Mouse (Mus musculus) mesoderm, embryonic 11.5 days (tissue): ENCODE results near the gene Zfp91.
A peak's percentile ranks its signal among the peaks of the same experiment; 100 is the strongest.
"Not testable (repeated sequence)": the region's sequence is repeated elsewhere in the genome, so short reads cannot be mapped to it uniquely, and the experiment has no call there.

ENCODE experiments used
- DNase-seq: peaks from one replicate; pipeline ENCODE4 v3.0.0-alpha.2; 2012; ENCODE audit warnings: low read depth, low spot score

The Zfp91 gene

GRCm38 (mm10) chr19:12794056-12795044, 1.6 kb downstream of the Zfp91 start:
- peak; percentile 93 for DNase-seq

DNA sequence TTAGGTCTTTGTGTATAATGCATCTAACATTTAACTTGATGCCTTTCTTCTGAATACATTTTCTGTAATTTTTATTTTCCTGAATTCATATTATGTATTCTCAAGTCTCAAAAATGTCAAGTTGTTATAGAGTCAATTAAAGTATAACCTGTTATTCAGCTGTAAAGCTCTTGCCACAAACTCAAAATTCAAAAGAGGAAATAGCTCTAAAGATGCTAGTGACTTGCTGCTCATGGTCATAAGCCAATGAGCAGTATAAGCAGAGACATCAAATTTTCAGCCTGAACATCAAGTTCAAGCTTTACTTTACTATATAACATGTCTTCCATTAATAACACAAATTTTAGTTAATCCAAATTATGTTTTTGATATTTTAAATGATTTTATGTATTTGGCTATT, 3.6 kb downstream of the Zfp91 start:
- DNase-seq: no peak

DNA sequence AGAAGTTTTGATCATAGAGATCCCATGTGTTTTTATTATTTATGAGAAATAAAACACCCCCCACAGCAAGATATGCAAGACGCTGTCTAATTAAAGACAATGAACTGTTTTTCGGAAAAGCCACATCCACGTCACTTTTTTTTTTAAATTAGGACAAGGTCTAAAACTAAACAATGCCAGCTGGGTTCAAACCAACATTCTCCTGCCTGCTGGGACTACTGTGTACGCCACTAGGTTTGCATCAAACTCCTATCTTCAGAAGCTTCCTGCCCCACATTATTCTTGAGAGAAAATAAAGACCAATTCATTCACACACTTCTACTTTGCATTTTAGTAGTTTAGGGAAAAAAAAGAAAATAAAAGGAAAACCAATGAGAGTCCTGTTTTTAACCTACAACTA, 8.2 kb downstream of the Zfp91 start:
- DNase-seq: no peak

DNA sequence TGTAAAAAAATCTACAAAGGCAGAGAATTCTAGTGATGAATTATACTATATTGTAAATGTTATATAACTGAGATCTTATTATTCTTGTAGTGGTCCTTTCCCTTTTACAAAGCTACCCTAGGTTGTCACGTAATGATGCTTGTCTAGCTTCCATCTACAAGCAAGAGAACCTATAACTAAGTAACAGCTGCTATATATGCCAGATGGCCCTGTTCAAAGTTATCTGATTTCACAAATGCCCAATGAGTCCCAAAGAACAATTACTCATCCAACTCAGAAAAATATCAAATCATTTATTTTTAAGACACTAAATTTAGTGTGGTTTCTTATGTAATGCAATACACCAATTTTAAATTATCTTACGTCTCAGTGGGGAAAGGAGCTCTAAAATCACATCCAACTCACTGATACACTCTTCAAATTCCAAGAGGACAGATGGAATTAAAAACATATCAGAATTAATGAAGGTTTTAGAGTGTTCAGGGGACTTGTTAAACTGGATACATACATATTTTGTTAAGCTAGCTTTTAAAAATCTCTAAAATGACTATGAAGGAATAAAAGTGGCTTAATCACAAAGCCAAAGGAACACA, 9.0 kb downstream of the Zfp91 start:
- no peak for DNase-seq

DNA sequence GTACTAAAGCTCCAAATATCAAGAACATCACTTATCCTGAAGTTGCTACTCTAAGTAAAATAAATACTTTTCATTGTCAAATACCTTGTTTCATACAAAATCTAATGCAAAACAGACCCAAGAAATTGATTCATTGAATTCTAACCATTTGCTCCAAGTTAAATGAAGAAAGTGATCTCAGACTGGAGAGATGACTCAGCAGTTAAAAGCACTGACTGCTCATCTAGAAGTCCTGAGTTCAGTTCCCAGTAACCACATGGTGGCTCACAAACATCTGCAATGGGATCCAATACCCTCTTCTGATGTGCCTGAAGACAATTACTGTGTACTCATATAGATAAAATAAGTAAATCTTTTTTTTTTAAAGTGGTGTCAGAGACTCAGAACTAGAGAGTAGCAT, 15.5 kb downstream of the Zfp91 start:
- no peak for DNase-seq

- no peak for DNase-seq
Observed at GRCm38 (mm10) chr19:12770888-12771287, 25.0 kb downstream of the Zfp91 start.

DNA sequence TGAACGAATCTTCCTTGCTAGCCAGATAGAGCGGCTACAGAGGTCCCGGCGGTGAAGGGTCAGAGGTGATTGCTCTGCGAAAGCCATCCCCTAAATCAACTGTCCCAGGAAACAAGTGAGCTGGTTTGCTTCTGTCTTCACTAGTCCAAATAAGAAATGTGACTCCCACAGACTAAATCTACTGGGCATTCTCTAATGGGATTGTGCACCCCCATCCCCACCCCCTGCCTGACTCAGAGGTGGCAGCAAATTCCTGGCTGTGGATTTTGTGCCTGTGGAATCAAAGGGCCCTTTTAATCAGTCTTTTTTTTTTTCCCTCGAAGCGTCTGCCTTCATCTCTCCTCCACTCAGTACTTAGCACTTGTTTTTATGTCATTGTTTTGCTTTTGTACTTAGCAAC, 30.6 kb downstream of the Zfp91 start, which contains the start of gene Cntf:
TSS of gene Cntf (minus strand) at position 325 of the 400 bp plus-strand sequence.
- DNase-seq: peak; percentile 32

DNA sequence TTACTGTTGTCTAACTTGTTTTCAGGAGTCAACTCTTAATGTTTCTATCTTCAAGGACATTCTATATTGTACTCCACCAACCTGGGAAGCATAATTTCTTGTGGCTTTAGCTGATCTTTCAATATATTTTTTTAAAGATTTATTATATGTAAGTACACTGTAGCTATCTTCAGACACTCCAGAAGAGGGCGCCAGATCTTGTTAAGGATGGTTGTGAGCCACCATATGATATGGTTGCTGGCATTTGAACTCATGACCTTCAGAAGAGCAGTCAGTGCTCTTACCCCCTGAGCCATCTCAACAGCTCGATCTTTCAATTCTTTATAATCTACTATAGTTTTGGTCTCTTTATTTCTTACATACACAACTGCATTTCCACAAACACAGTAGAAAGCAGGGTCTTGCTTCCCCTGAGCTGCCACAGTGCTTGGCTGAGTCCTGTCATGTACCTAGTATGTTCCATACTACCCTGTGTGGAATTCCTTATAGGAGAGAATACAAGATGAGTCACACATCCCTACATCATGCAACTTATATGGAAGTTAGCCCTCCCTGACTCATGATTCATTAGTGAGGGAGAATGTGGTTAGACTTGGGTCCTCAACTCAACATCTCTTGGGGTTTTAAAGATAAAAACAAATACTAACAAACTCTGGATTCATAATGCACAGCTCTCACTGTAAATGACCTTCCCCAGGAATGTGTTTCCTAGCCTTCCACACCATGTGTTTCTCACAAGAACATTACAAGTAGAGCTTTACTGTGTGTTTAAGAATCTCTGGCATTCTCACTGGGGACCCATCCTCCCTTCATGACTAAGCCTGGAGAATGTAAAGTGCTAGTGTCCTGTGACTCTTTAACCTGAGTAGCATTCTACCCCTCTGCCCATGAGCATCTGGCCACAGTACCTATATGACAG, 33.5 kb downstream of the Zfp91 start:
- no peak for DNase-seq

GRCm38 (mm10) chr19:12759656-12760055, 36.3 kb downstream of the Zfp91 start:
- DNase-seq: no peak

DNA sequence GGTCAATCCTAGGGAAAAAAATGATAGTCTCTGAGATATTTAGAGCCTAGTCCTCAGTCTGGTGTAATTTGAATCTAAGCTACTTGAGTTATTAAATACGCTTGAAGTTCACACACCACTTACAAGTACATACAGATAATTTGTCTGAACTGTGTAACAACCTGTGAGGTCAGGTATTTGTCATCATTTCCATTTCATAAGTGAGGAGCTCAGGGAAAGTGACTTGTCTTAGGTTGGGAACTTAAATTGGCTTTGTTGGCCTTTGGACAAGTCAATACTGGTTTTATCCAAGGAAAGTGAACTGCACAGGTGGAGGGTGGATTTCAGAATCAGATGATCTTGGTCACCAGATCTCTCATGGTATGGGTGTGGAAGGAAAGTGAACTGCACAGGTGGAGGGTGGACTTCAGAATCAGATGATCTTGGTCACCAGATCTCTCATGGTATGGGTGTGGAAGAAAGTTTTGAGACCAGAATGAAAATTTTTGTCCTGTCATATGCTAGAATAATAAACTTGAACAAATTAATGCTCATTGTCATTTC, 36.9 kb downstream of the Zfp91 start:
- no peak for DNase-seq

DNA sequence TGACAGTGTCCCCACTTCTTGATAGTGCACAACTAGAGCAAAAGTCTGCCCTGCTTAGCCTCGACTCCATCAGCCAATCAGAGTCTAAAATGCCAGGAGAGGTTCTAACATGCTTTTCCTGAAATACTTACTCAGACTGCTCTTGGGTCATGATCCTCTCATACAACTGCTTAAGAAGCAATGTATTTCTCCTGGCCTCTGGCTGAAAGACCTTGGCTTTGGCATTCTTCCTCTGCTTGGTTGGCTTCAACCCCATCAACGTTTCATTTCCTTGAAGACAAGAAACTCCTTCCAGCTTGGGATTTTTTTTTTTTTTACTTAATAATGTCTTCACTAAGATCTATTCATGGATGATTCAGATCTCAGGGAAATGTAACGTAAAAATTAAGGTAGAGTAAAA, 39.6 kb downstream of the Zfp91 start:
- DNase-seq: no peak

- no peak for DNase-seq
Observed at GRCm38 (mm10) chr19:12731950-12732349, 64.0 kb downstream of the Zfp91 start.

DNA sequence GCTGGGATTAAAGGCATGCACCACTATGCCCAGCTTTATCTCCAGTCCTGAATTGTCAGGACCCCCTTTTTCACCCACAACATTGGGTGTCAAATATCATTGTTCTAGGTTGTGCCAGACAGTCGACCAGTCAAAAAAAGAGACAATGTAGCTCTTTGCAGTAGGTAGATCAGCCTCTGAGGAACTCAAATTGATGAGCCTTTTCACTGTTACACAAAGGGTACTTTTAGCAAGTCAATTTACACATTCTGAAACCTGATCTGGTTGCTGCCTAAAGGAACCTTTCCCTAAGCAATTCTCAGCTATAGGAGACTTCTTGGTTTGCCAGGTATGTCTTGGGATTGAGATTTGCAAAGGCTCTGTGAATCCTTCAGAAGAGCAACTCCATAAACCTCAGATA, 64.9 kb downstream of the Zfp91 start:
- no peak for DNase-seq

GRCm38 (mm10) chr19:12725851-12726250, 70.1 kb downstream of the Zfp91 start:
- no peak for DNase-seq

DNA sequence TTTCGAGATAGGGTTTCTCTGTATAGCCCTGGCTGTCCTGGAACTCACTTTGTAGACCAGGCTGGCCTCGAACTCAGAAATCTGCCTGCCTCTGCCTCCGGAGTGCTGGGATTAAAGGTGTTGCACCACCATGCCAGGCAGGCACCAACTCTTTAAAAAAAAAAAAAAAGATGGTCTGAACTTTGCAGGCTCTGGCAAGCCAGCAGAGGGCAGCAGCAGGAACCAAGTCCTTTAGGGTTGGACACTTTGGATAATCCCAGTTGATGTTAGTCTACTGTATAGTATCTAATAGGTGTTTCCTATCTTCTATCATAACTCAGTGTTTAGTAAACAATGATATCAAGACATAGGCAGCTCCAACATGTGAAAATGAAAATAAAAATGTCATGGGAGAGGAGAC, 73.6 kb downstream of the Zfp91 start:
- no peak for DNase-seq

GRCm38 (mm10) chr19:12721596-12721995, 74.3 kb downstream of the Zfp91 start:
- DNase-seq: not testable (repeated sequence)

DNA sequence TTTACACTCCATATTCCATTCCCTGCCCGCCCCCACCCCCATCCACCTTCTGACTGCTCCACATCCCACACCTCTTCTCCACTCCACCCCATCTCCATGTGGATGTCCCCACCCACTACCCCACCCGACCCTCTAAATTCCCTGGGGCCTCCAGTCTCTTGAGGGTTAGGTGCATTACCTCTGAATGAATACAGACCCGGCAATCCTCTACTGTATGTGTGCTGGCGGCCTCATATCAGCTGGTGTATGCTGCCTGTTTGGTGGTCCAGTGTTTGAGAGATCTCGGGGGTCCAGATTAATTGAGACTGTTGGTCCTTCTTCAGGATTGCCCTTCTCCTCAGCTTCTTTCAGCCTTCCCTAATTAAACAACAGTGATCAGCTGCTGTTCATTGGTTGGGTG, 75.0 kb downstream of the Zfp91 start:
- not testable (repeated sequence) for DNase-seq

- no peak for DNase-seq
Observed at GRCm38 (mm10) chr19:12720463-12720862, 75.5 kb downstream of the Zfp91 start.

DNA sequence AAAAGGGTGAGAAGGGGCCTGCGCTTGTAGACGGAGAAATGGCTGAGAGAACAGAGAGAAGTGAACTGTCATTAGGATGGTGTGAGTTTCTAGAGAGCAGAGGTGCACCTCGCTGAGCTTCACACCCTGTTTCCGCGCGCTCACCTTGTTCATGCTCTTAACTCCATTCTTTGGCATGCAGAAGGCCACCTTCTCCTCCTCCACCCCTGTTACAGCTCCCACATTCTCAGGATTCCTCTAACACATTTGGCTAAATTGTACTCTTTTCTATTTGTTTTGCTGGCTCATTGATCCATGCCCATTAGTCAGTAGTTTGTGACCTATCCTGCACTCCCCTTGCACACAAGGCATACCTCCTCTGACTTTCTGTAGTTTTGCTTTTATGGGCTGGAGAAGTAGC, 76.7 kb downstream of the Zfp91 start:
- DNase-seq: no peak
